ENCODE assay signal across 12 mouse cellular contexts in genomic region chr12:29951043-29951442, GRCm38 (mm10). TPM values are rescaled to one million over a fixed set of nuclear protein-coding genes. Genes with fewer than 3 reads are reported as not detected.
DNase-seq lines count a peak whose midpoint lies in the region; ATAC-seq and TF ChIP-seq lines count a peak whose summit lies in the region.
"Had no signal": no experiment of that assay in that cellular context is flagged by ENCODE, and none has a peak within 500 bp of the region (broad histone marks: within the 10 kb centered on the region; RNA-seq: fewer than 3 reads in every experiment).

No protein-coding gene starts in this region.

- H3K4me2 ChIP-seq in lung, embryonic 14.5 days = no peak overlapping the region
- no peak overlapping the region for H3K4me2 ChIP-seq in heart, embryonic 15.5 days
- no peak overlapping the region for H3K4me2 ChIP-seq in neural tube, embryonic 15.5 days
- H3K4me2 ChIP-seq: liver, embryonic 15.5 days had no signal

- no peak for ATAC-seq in lung, embryonic 14.5 days (ENCODE audit: insufficient read depth)
- peak; percentile 40 for ATAC-seq in heart, embryonic 15.5 days (replicated peaks; ENCODE audit: insufficient number of reproducible peaks, insufficient read depth, low FRiP score, low read depth)
- no peak for ATAC-seq in neural tube, embryonic 15.5 days (ENCODE audit: low FRiP score)
- ATAC-seq: forebrain, postnatal 0 days had no signal

- intact Hi-C loops in heart, postnatal 36 days (cut with DNase I) = no loop called here

- peak overlapping the region; percentile 69 for H3K27ac ChIP-seq in lung, embryonic 14.5 days (ENCODE audit: low read depth)
- peak overlapping the region; percentile 72 for H3K27ac ChIP-seq in heart, embryonic 15.5 days
- 0 out of 2 replicates have a peak overlapping the region, but pooled peaks have one; percentile 5 for H3K27ac ChIP-seq in neural tube, embryonic 15.5 days (replicated peaks)
- H3K27ac ChIP-seq: liver, embryonic 15.5 days had no signal

- H3K36me3 ChIP-seq in lung, embryonic 14.5 days (ENCODE audit: insufficient read depth) = 0 out of 2 replicates have a peak, but pooled peaks cover 7% of the 10 kb centered on the region
- no peaks in the 10 kb centered on the region for H3K36me3 ChIP-seq in heart, embryonic 15.5 days
- H3K36me3 ChIP-seq in neural tube, embryonic 15.5 days = no peaks in the 10 kb centered on the region
- H3K36me3 ChIP-seq: liver, embryonic 15.5 days had no signal

- peaks cover 33% of the 10 kb centered on the region for H3K4me1 ChIP-seq in lung, embryonic 14.5 days (ENCODE audit: insufficient read depth)
- peaks cover 65% of the 10 kb centered on the region for H3K4me1 ChIP-seq in heart, embryonic 15.5 days (replicated peaks)
- peaks cover 41% of the 10 kb centered on the region for H3K4me1 ChIP-seq in neural tube, embryonic 15.5 days
- H3K4me1 ChIP-seq: liver, embryonic 15.5 days had no signal

- H3K27me3 ChIP-seq in lung, embryonic 14.5 days (ENCODE audit: insufficient read depth, low read length) = no peaks in the 10 kb centered on the region
- no peaks in the 10 kb centered on the region for H3K27me3 ChIP-seq in heart, embryonic 15.5 days
- H3K27me3 ChIP-seq in neural tube, embryonic 15.5 days (replicated peaks) = no peaks in the 10 kb centered on the region
- H3K27me3 ChIP-seq: liver, embryonic 15.5 days had no signal

- H3K4me3 ChIP-seq in lung, embryonic 14.5 days (ENCODE audit: low read depth, low read length) = no peak overlapping the region
- no peak overlapping the region for H3K4me3 ChIP-seq in heart, embryonic 15.5 days
- H3K4me3 ChIP-seq in neural tube, embryonic 15.5 days (replicated peaks) = no peak overlapping the region
- H3K4me3 ChIP-seq: liver, embryonic 15.5 days had no signal

- TF ChIP-seq CTCF in lung, embryonic 14.5 days (IDR thresholded peaks at IDR 0.05; ENCODE audit: low read depth) = no peak

- 54% methylated on average over 6 of the region's 6 CpGs for WGBS in lung, embryonic 14.5 days
- 57% methylated on average over 6 of the region's 6 CpGs for WGBS in heart, embryonic 15.5 days
- 51% methylated on average over 6 of the region's 6 CpGs for WGBS in neural tube, embryonic 15.5 days

- H3K9ac ChIP-seq in lung, embryonic 14.5 days = no peak overlapping the region
- no peak overlapping the region for H3K9ac ChIP-seq in heart, embryonic 15.5 days
- H3K9ac ChIP-seq in neural tube, embryonic 15.5 days (replicated peaks) = no peak overlapping the region
- H3K9ac ChIP-seq: forebrain, postnatal 0 days; liver, embryonic 15.5 days had no signal

- H3K9me3 ChIP-seq in lung, embryonic 14.5 days (ENCODE audit: low read depth, low read length) = no peaks in the 10 kb centered on the region
- H3K9me3 ChIP-seq in heart, embryonic 15.5 days (replicated peaks) = no peaks in the 10 kb centered on the region
- H3K9me3 ChIP-seq in neural tube, embryonic 15.5 days (replicated peaks) = no peaks in the 10 kb centered on the region
- H3K9me3 ChIP-seq: liver, embryonic 15.5 days had no signal

- DNase-seq in heart, adult 8-10 months (ENCODE audit: low spot score) = peak; percentile 73
- no peak for DNase-seq in heart, postnatal 36 days
- peak; percentile 45 for DNase-seq in lung, embryonic 14.5 days
- no peak for DNase-seq in lung, postnatal 14 days
- no peak for DNase-seq in adrenal gland, postnatal 14 days
- DNase-seq in spleen, postnatal 36 days (ENCODE audit: low spot score in 2 of 2) = no peak
- DNase-seq: embryo, embryonic 11 days; forebrain, postnatal 0 days; right cerebral cortex, adult 18-20 months had no signal

RNA-seq across cellular contexts. Expression of gene Pxdn, which starts 13.6 kb away (rescaled TPM):
- total RNA-seq in heart, adult 8-10 months (2022) = 10 to 100 TPM; 23.8 to 32.9 (median 29.5) TPM
- 10 to 100 TPM; 51.7 to 54.5 TPM for total RNA-seq in heart, postnatal 36 days (2021)
- 135 and 144 TPM in 2 replicates for polyA plus RNA-seq in lung, embryonic 14.5 days (2014; fragmentation: Nextera tagmentation; extraction: Ambion mirVana)
- polyA plus RNA-seq in heart, embryonic 15.5 days (2015; fragmentation: Nextera tagmentation; extraction: Ambion mirVana) = 60.0 and 78.0 TPM in 2 replicates
- polyA plus RNA-seq in neural tube, embryonic 15.5 days (2015; fragmentation: Nextera tagmentation; extraction: Ambion mirVana) = 50.1 and 50.2 TPM in 2 replicates
- 96.0 and 96.5 TPM in 2 replicates for total RNA-seq in adrenal gland, postnatal 14 days (2021)

Comparison
In these comparisons a context has a peak if more than half of its experiments do, and no peak if none do; other contexts are left out.
1. DNase-seq: peak in heart, adult 8-10 months (single experiment) and lung, embryonic 14.5 days (single experiment); none in heart, postnatal 36 days (0 of 2), lung, postnatal 14 days (single experiment), adrenal gland, postnatal 14 days (single experiment) and spleen, postnatal 36 days (0 of 2).
2. H3K27ac ChIP-seq: peak in every context shown above with its lines; median percentile 72 in heart, embryonic 15.5 days; 69 in lung, embryonic 14.5 days; 5 in neural tube, embryonic 15.5 days.